Mouse (Mus musculus): Measurements from ENCODE around the gene Cds1.

The Cds1 gene

GRCm38 (mm10) chr5:101866722-101867121 is 101.8 kb downstream of the Cds1 start:
- DNase-seq (ENCODE audit: extremely low read depth, low read depth, low spot score): no peak

Data from fat pad, adult 2 months (tissue).